Mouse (Mus musculus): ENCODE data around the gene Ufc1. TPM values are rescaled to one million over a fixed set of nuclear protein-coding genes. Genes with fewer than 3 reads are reported as not detected.
A peak's percentile ranks its signal among the peaks of the same experiment; 100 is the strongest.
"Not testable (repeated sequence)": the region's sequence is repeated elsewhere in the genome, so short reads cannot be mapped to it uniquely, and the experiment has no call there.

The Ufc1 gene
- total RNA-seq, 2 experiments from 2014 or later: 90.4 to 91.6 TPM

- DNase-seq: no peak
Measured at GRCm38 (mm10) chr1:171247453-171247841, 47.4 kb downstream of the Ufc1 start.

- peak; percentile 97 to 99 for DNase-seq
Measured at GRCm38 (mm10) chr1:171246709-171247452, 47.9 kb downstream of the Ufc1 start.

GRCm38 (mm10) chr1:171245353-171245752, 49.5 kb downstream of the Ufc1 start:
- no peak for DNase-seq

- DNase-seq: not testable (repeated sequence)
Measured at GRCm38 (mm10) chr1:171241952-171242351, 52.9 kb downstream of the Ufc1 start.

GRCm38 (mm10) chr1:171240911-171241310, 53.9 kb downstream of the Ufc1 start:
- DNase-seq: no peak

- peak; percentile 77 to 85 for DNase-seq
Measured at GRCm38 (mm10) chr1:171239992-171240744, 54.7 kb downstream of the Ufc1 start.

Other genes with a start within 250 kb of the Ufc1 start
- gene Fcgr3, start 230.1 kb downstream of the Ufc1 start, total RNA-seq (2021): 10 to 100 TPM; 12.7 to 12.9 TPM
- 1 to 10 TPM in 1 of 2 experiments, under 1 TPM in 1; 0.60 to 1.4 TPM for gene Cfap126, start 181.1 kb downstream of the Ufc1 start, total RNA-seq (2021)
- gene Sdhc, start 144.4 kb downstream of the Ufc1 start, total RNA-seq (2021): 1,000 to 10,000 TPM; 1,188 to 1,220 TPM
- under 1 TPM; 0.55 to 0.75 TPM for gene Mpz, start 144.3 kb downstream of the Ufc1 start, total RNA-seq (2021)
- gene Pcp4l1, start 98.8 kb downstream of the Ufc1 start, total RNA-seq (2021): 100 to 1,000 TPM; 196 to 272 TPM
- gene Nr1i3, start 81.1 kb downstream of the Ufc1 start, total RNA-seq (2021): not detected
- 10 to 100 TPM; 89.6 to 92.9 TPM for gene Tomm40l, start 72.5 kb downstream of the Ufc1 start, total RNA-seq (2021)
- gene Apoa2, start 70.0 kb downstream of the Ufc1 start, total RNA-seq (2021): 1 to 10 TPM; 2.0 to 2.7 TPM
- gene Fcer1g, start 60.7 kb downstream of the Ufc1 start, total RNA-seq (2021): 10 to 100 TPM; 10.2 to 13.4 TPM
- 1 to 10 TPM in 1 of 2 experiments, under 1 TPM in 1; 0.57 to 1.2 TPM for gene Adamts4, start 44.6 kb downstream of the Ufc1 start, total RNA-seq (2021)
- 1,000 to 10,000 TPM; 1,592 to 1,593 TPM for gene Ndufs2, start 43.6 kb downstream of the Ufc1 start, total RNA-seq (2021)
- gene B4galt3, start 24.7 kb downstream of the Ufc1 start, total RNA-seq (2021): 10 to 100 TPM; 18.7 to 19.6 TPM
- 10 to 100 TPM; 13.1 to 13.6 TPM for gene Ppox, start 13.8 kb downstream of the Ufc1 start, total RNA-seq (2021)
- 10 to 100 TPM; 17.7 to 20.9 TPM for gene Usp21, start 7.0 kb downstream of the Ufc1 start, total RNA-seq (2021)
- 10 to 100 TPM; 21.8 to 23.5 TPM for gene Dedd, start 34.1 kb upstream of the Ufc1 start, total RNA-seq (2021)
- 10 to 100 TPM; 26.4 to 28.8 TPM for gene Nit1, start 50.6 kb upstream of the Ufc1 start, total RNA-seq (2021)
- 10 to 100 TPM; 84.8 to 94.3 TPM for gene Pfdn2, start 50.6 kb upstream of the Ufc1 start, total RNA-seq (2021)
- gene Klhdc9, start 65.8 kb upstream of the Ufc1 start, total RNA-seq (2021): not detected
- gene Nectin4, start 75.1 kb upstream of the Ufc1 start, total RNA-seq (2021): under 1 TPM; 0.15 to 0.18 TPM
- gene Arhgap30, start 93.9 kb upstream of the Ufc1 start, total RNA-seq (2021): 1 to 10 TPM; 2.7 to 5.0 TPM
- gene Usf1, start 116.3 kb upstream of the Ufc1 start, total RNA-seq (2021): 10 to 100 TPM; 40.1 to 42.5 TPM
- 1 to 10 TPM in 1 of 2 experiments, not detected in 1; 1.6 TPM for gene Tstd1, start 123.8 kb upstream of the Ufc1 start, total RNA-seq (2021)
- 10 to 100 TPM; 33.3 to 34.1 TPM for gene F11r, start 142.5 kb upstream of the Ufc1 start, total RNA-seq (2021)
- 1 to 10 TPM; 1.6 to 2.6 TPM for gene Alyref2, start 208.5 kb upstream of the Ufc1 start, total RNA-seq (2021)
- not detected for gene Itln1, start 240.3 kb upstream of the Ufc1 start, total RNA-seq (2021)